Mouse (Mus musculus): ENCODE data around the gene Igfbp5.
A peak's percentile ranks its signal among the peaks of the same experiment; 100 is the strongest.

The Igfbp5 gene

DNA sequence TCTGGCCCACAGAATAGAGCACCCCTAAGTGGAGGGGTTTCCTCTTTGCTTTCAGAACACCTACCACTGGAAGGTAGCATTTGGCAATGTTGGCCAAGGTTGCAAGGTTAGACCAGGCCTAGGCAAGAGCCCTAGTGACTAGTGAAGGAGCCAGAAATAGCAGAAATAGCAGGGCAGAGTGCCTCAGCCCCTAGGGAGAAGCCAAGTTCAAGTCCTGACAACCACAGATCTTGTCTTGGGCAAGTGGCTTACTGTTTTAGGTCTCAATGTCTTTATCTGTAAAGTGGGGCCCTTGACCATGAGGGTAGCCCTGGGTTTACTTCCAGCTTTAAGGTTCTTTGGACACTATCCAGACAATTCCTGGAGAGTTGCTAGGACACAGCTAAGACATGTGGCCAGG lies 5.4 kb downstream of the Igfbp5 start:
- DNase-seq (ENCODE audit: low read depth, low spot score): no peak

DNA sequence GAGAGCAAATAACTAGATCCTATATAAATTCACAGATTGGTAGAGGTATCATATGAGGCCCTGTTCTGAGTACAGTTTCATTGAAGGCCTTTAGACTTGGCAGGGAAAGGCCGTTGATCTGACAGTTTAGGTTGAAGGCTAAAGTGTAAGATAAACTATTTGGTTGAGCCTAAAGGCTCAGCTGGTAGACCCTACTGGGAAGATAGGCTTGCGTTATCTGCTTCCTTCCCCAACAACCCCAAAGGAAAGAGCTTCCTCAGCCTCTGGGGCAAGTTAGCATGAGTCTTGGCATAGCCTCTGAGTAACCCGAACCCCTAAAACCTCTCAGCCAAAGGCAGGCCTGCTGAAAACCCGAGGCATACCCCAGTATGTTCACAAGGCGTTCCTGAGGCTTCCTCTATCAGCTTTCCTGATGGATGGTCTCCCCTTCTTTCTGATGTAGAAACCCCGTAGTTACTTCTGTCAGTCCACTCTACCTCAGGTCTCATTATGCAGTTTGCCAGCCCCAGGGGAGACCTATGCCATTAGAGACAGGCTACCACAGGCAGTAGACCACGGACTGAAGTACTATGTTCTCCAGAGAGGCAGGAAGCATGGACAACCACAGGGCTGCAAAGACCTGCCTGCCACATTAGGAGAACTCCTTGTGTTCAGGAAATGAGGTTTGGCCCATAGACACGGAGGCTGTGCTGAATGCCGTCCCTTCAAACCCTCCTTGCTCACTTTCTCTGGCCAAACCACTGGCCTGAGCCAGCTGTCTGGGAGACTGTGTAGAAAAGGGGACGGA lies 6.1 kb downstream of the Igfbp5 start:
- DNase-seq (ENCODE audit: low read depth, low spot score): no peak

DNA sequence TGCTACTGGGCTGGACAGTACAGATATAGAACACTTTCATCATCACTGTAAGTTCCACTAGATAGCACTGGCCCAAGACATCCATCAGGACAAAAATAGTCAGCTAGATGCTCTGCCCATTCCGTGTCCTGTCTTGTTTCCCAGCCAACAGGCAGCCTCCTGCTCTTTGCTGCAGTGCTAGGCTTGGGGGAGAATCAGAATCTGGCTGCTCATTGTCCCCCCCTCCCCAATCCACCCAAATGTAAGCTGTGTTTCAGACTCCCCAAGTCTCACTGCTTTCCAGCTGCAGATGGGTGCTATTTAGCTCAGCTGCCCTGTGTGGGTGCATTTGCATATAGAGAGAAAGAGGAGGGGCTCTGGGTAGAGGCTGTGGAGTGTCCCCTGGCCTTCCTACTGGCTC lies 7.3 kb downstream of the Igfbp5 start:
- DNase-seq (ENCODE audit: low read depth, low spot score): no peak

DNA sequence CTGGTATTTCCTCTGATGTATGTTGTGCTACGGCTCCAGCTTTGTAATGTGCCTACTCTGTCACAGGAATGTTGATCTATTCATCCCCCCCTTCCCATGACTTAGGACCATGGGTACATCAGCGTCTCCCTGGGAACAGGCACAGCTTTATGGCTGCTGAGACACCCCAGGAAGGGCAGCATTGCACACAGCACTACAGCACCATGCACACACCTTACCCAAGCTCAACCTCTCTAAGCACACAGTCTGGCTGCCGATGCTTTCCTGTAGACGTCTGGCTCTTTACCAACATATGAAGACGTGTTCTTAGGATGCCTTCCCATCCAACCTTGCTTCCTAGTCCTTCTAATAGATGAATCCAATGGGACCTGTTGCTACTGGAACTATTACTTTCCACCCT lies 8.3 kb downstream of the Igfbp5 start:
- DNase-seq (ENCODE audit: low read depth, low spot score): no peak

DNA sequence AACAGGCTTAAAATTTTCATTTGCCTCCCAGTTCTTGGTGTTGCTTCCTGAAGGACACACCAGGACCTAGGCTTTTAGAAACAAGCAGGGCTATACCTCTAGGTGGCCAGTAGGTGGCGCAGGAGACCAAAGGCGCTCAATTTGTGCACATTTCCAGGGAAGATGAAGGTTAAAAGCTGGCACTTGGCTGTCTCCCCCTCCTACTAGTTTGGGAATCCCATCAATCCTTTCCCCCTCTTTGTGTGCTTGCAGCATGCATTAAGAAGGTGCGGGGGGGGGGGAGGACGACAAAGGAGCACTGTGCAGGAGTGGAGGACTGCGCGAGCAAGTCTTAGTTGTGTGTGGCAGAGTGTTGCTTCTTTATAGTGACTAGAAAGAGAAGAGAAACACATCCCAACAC lies 8.8 kb downstream of the Igfbp5 start:
- DNase-seq (ENCODE audit: low read depth, low spot score): peak; percentile 80

DNA sequence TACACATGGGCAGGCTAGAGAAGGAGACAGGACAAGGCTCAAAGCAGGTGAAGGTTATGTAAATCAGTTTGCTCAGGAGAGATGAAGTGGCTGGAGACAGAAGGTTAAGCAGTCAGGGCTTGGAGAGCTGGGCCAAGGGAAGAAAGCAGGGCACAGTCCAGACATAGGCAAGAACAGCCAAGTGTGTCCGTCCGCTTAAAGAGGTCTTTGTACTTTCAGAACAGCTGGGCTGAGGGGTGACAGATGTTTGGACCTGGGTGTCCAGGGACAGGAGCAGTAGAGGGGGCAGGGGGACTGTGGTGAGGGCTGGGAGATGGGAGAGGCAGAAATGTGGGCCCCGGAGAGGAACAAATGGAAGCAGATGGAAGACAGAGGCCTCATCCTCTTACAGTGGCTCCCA lies 10.4 kb downstream of the Igfbp5 start:
- DNase-seq (ENCODE audit: low read depth, low spot score): no peak

DNA sequence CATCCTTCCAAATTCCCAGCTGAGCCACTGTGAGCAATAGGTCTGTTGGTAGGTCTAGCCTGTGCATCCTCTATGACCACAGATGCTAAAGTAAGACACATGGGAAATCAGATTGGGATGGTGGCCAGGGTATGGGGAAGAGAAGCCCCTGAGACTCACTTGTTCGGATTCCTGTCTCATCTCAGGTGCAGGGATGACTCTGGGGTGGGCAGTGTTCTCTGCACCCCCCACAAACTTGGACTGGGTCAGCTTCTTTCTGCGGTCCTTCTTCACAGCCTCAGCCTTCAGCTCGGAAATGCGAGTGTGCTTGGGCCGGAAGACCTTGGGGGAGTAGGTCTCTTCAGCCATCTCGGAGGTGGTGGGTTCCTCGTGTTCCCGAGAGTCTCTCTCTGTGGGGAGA lies 11.0 kb downstream of the Igfbp5 start:
- no peak for DNase-seq (ENCODE audit: low read depth, low spot score)

DNA sequence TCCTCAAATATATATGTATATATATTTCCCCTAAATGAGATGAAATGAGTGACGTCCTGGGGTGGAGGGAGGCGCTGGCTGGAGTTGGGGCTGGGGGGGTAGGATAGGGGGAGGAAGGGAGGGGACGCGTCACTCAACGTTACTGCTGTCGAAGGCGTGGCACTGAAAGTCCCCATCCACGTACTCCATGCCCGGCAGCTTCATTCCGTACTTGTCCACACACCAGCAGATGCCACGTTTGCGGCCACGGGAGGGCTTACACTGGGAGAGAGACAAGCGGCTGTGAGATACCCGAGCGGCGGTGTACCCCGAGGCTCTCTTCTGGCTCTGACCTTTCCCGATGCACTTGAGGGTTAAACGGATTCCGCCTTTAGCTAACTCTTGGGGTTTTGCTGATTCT lies 12.4 kb downstream of the Igfbp5 start:
- DNase-seq (ENCODE audit: low read depth, low spot score): no peak

DNA sequence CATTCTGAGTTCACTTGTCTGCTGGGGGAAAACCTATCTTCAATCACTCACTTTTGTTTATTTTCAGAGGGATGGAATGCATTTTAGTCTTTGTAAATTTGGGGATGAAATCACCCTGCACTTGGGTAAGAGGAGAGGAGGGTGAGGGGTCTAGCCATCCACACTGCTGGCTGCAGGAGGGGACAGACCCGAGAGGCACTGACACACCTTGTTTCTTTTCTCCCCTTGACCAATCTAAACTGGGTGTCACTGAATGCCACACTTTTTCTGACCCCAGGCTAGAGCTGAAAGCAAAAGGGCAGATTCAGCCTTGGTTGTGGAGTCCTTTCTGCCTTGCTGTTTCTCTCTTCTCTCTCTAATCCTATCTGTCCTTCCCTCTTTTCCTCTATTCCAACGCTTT lies 13.0 kb downstream of the Igfbp5 start:
- no peak for DNase-seq (ENCODE audit: low read depth, low spot score)

DNA sequence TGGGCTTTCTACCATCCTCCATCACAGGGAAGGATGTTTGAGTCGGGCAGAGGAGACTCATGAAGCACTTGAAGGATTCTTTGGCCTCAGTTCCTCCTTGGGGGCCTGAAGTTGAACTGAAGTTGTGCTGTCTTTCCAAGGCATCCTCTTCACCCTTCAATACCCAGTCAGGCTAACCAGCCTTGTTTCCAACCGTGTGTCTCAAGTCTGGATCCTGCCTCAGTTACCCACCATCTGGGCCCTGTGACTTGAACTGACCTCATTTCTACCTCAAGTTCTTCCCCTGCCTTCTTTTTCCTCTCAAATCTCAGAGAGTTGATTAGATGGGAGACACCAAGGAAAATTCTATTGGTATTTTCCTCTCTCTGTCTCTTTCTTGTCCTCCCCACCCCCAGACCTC lies 14.2 kb downstream of the Igfbp5 start:
- DNase-seq (ENCODE audit: low read depth, low spot score): no peak

DNA sequence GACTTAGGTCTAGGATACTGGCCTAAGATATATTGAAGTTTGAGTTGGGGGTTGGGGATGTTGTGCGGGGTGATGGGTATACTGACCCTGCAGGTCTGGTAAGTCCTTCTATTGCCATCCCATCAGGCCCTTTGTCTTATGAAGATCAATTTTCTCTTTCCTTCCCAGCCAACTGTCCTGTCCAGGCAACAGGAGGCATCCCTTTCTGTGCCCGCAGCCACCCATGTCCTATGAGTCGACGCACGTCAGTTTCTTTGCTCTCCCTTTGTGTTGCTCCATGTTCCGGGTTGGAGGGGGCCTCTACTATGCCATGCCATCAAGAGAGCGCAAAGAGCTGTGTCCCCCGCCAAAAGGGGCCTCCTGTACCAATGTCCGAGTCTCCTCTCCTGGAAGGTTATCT lies 14.7 kb downstream of the Igfbp5 start:
- DNase-seq (ENCODE audit: low read depth, low spot score): no peak

DNA sequence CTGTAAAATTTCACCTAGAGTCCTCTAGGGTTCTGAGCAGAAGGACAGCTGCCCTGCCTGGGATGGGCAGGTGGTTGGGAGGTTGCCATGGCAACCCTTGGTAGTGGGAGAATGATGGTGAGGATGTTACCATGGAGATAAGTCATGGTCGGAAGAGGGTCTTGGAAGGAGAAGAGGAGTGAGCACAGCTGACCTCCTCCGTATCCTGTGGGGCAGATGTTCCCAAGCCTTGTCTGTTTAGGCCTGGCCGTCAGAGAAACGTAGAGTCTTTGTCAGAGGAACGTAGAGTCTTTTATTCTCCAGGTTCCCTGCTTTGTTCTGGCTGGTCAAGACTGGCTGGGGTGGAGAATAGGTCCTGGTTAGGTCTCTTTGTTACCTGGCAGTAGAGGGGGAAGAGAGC lies 15.8 kb downstream of the Igfbp5 start:
- DNase-seq (ENCODE audit: low read depth, low spot score): peak; percentile 35

DNA sequence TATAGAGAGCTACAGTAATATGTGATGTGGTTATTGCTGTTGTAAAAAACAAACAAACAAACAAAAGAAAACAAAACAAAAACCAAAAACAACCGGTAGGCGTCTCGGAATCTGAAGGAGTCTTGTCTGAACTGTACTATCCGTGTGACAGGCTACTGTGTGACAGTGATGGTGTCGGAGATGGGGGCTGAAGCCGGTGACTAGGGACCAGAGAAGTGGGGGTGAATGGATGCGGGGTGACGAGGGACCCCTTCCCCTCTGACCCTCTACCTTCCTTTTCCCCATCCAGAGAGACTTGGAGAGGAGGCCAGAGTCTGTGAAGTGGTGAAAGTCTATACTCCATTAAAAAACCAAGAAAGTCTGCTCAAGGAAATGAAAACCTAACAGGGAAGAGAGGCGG lies 16.4 kb downstream of the Igfbp5 start:
- DNase-seq (ENCODE audit: low read depth, low spot score): no peak

DNA sequence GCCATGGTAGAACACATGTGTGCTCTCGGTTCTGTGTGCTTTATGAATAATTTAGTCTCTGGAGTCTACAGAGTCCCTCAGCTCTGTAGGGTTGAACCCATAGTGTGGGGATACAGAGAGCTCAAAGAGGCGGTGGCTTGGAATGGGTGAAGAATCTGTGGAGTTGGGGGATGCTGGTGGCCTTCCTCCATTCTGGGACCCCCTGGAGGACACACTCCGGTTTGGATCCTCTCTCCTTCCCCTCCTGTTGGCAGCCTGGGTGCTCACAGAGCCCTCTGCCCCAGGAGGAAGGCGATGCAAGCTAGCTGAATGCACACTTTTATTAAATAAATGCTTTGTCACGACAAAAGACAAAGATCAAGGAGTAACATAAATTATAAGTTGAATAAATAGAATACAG lies 17.1 kb downstream of the Igfbp5 start:
- no peak for DNase-seq (ENCODE audit: low read depth, low spot score)

DNA sequence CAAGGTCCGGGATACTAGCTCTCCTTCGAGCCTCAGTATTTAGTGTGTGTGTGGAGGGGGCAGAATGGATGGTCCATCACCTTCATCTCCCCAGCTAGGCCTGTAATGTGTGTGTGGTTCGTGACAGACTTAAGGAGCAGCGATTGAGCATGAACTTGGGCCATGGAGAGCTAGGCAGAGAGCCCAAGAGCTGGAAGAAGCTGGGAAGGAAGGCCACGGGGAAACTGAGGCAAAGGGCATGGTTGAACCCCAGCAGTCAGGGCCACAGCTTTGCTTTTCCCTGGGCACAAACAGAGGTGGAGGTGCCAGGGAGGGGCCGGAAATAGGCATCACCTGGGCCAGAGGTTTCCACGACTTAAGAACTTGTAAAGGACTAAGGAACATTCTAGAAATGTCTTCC lies 17.5 kb downstream of the Igfbp5 start:
- no peak for DNase-seq (ENCODE audit: low read depth, low spot score)

DNA sequence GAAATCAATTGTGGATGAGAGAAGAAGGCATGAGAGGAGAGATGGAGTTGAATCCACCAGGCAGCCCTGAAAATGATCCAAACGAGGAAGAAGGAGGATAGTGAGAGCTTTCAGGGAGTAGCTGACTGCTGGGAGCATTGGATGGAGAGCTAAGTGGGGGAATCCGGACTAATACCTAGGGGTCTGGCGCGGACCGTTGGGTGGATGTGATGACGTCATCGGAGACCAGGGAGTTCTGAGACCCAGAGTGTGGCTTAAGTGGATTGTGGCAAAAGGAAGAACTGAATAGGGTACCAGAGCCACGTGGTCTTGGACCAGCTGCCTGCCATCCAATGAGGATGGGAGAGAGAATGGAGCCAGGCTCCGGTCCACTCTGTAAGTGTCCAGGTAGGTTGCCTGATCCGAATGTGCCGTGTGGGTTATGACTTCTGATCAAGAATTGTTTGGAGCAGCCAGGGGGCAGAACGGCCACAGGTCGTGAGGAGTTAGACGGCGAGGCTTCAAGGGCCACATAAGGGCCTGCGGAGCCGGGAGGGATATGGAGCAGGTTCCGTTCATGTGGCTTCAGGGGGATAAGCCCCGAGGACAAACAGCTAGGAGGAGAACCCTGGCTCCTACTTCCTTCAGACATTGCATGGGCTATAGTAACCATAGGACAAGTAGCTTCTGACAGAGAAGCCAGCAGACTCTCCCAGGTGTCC lies 18.3 kb downstream of the Igfbp5 start:
- DNase-seq (ENCODE audit: low read depth, low spot score): no peak

DNA sequence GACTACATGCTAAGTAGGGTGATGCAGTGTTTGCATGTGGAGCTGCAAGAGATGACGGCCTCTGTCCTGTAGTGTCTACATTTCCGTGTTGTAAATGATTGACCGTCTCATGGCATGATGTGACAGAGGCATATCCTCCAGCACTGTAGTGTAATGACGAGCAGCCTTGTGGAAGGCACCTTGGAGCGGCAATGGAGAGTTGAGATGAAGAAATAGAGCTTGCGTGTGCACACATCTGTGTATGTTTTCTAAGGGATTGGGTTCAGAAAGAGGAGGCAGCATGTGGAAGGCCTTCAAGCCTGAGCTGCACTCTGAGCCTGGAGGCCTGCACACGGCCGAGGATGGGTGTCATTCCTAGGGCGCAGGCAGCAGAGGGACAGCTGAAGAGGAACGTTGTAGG lies 19.0 kb downstream of the Igfbp5 start:
- no peak for DNase-seq (ENCODE audit: low read depth, low spot score)

DNA sequence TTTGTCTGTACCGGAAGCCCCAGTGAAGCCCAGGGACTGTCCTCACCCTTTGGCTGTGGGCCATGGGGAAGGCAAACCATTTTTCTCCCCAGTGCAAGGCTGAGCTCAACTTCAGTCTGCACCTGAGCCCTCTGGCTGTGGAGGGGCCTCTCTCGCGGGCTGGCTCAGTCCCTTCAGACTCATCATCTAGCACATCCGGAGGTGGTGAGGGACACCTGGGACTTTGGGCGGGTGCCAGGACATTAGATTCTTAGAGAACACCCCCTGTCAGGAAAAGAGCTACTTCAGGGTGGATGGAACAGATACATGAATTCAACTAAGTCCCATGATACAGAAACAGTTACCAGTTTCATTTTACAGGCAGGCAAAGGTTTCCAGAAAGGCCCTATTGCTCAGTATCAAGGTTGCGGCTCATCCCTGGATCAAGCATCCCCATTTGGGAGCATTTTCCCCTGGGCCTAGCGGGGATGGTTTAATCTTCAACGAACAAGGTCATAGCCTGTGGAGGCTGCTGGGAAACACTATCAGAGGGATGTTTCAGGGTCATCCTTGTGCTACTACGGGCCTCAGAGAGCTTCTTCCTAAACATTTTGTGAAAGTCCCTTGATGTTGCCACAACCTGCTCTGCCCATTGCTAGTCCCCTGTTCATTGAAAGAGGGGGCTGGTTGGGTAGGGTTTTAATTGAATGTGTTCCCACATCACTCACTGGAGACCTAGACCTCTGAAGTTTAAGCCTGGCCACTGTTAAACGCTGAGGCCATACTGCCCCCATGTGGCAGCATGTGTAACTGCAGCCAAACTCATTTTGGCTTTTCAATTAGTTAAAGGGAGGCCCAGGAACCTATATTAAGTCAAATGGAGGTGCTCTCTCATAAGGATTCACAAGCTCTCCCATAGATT lies 20.1 kb downstream of the Igfbp5 start:
- DNase-seq (ENCODE audit: low read depth, low spot score): peak; percentile 70

DNA sequence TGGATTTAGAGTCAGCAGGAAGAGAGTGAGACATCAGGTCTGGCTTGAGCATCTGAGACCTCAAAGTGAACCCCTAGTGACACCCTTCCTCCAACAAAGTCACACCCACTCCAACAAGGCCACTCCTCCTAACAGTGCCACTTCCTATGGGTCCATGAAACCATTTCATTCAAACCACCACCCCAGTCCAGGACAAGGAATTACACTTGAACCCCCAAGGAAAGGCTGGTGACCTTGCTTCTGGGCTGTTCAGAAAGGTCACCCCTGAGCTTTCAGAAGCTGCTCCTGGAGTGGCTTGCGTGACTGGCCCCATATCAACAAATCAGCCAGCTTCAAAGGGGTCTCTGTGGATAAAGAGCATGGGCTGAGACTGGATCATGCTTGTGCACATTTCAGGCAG lies 20.9 kb downstream of the Igfbp5 start:
- DNase-seq (ENCODE audit: low read depth, low spot score): peak; percentile 46

DNA sequence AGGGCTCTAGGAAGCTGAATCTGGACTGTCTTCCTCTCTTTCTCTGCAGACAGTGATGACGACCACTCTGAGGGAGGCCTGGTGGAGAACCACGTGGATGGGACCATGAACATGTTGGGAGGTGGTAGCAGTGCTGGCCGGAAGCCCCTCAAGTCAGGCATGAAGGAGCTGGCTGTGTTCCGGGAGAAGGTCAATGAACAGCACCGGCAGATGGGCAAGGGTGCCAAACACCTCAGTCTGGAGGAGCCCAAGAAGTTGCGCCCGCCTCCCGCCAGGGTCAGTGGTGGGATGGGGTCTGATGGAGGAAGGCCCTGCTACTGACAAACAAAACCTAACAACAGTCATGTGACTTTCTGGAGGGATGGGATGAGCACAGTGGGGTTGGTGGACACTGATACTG lies 25.6 kb downstream of the Igfbp5 start:
- DNase-seq (ENCODE audit: low read depth, low spot score): no peak

DNA sequence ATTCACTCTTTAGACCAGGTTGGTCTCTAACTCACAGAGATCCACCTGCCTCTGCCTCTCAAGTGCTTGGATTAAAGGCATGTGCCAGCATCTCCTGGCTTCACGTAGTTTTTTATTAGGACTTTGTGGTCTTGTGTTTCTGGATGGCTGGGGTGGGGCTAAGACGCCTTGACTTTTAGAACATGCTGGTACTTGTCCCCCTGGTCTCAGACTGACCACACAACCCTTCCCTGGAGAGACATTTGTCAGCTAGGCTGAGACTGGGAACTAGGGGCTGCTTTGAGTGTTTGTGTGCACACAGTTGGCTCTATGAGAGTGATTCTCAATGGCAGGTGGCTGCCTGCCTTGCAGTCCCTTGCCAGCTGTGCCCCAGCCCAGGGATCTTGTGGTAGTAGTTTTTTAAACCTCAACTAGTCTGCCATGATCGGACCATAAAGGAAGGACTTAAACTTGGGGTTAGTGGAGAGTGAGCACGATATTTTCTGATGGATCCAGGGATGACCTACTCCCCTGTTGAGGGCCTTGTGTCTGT lies 26.8 kb downstream of the Igfbp5 start:
- DNase-seq (ENCODE audit: low read depth, low spot score): no peak

DNA sequence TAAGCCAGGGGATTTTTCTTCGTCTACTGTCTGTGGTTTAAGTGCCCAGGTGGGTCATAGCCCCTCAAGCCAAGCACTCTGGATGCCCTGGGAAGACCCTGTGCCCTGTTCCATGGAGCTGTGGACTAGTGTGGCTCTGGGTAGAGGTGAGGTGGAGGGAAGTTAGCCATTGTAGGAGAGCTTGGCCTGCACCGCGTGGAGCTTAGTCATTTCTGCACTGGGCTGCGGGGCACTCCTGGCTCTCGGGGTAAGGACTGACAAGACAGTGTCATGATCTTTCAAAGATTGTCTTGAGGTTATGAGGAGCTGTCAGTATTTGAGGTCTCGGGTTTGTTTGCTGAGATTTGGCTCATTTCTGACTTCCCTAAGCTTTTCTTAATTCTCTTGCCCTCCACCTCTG lies 30.0 kb downstream of the Igfbp5 start:
- no peak for DNase-seq (ENCODE audit: low read depth, low spot score)

All from R1 (cell line).